Mouse (Mus musculus) midbrain, embryonic 10.5 days (tissue): Measurements from ENCODE around the gene Itih1. TPM values are rescaled to one million over a fixed set of nuclear protein-coding genes. Genes with fewer than 3 reads are reported as not detected.

Experiments
- DNase-seq: peaks from one replicate; pipeline ENCODE4 v3.0.0-alpha.2; 2017; ENCODE audit warnings: low spot score
- H3K27ac ChIP-seq: fragments of 300-500 bp; sonication (generic); replicated peaks from 2 replicates; pipeline ENCODE4 v1.5.1; 2016; ENCODE audit warnings: mild to moderate bottlenecking
- H3K27me3 ChIP-seq: fragments of 300-500 bp; sonication (generic); 2 replicates; pipeline ENCODE4 v1.6.1; 2016; ENCODE audit warnings: low read depth, mild to moderate bottlenecking; ENCODE audit not compliant: poor library complexity, severe bottlenecking
- H3K36me3 ChIP-seq: fragments of 300-500 bp; sonication (generic); 2 replicates; pipeline ENCODE4 v1.6.1; 2016; ENCODE audit warnings: mild to moderate bottlenecking, moderate library complexity
- H3K4me1 ChIP-seq: fragments of 300-500 bp; sonication (generic); 2 replicates; pipeline ENCODE4 v1.6.1; 2016
- H3K4me3 ChIP-seq: fragments of 300-500 bp; sonication (generic); 2 replicates; pipeline ENCODE4 v1.5.1; 2016; ENCODE audit warnings: mild to moderate bottlenecking, moderate library complexity
- H3K9me3 ChIP-seq: fragments of 300-500 bp; sonication (generic); replicated peaks from 2 replicates; pipeline ENCODE4 v1.6.1; 2016; ENCODE audit warnings: mild to moderate bottlenecking
- WGBS: fragments of 180-500 bp; shearing (Covaris S2); methylation state at CpG from one replicate; pipeline ENCODE4 v1.1.7; 2016; 5-methylcytosine and 5-hydroxymethylcytosine counted together
- polyA plus RNA-seq: library from polyadenylated mRNA; unstranded; fragments of >200 nt; fragmentation: Nextera tagmentation; extraction: Ambion mirVana; gene quantifications from 2 replicates; pipeline ENCODE4 v1.2.1, GENCODE M21; 2016

The Itih1 gene
- polyA plus RNA-seq, 1 experiment from 2014 or later = not detected

GRCm38 (mm10) chr14:30925492-30925891, 17.6 kb downstream of the Itih1 start:
- H3K4me1 ChIP-seq = peaks cover 14% of the 10 kb centered on the region
- no peak overlapping the region for H3K27ac ChIP-seq
- H3K4me3 ChIP-seq = no peak overlapping the region
- H3K36me3 ChIP-seq = no peaks in the 10 kb centered on the region
- H3K9me3 ChIP-seq = no peaks in the 10 kb centered on the region
- no peaks in the 10 kb centered on the region for H3K27me3 ChIP-seq
- WGBS = 94% methylated on average over 3 of the region's 3 CpGs
- DNase-seq = no peak

GRCm38 (mm10) chr14:30923375-30924105, 19.5 kb downstream of the Itih1 start, which contains the start of gene Itih3:
Itih3 (minus strand) TSS chr14:30923760.
- WGBS = 70% methylated on average over 6 of the region's 6 CpGs
- no peak for DNase-seq
- peaks cover 14% of the 10 kb centered on the region for H3K4me1 ChIP-seq
- no peaks in the 10 kb centered on the region for H3K27me3 ChIP-seq
- no peaks in the 10 kb centered on the region for H3K9me3 ChIP-seq
- H3K4me3 ChIP-seq = no peak within 1 kb of the TSS
- H3K36me3 ChIP-seq = no peaks in the 10 kb centered on the region
- H3K27ac ChIP-seq = peak within 1 kb of the TSS; percentile 64

GRCm38 (mm10) chr14:30922053-30922670, 20.9 kb downstream of the Itih1 start:
- no peaks in the 10 kb centered on the region for H3K9me3 ChIP-seq
- WGBS = 75% methylated on average over 8 of the region's 8 CpGs
- no peaks in the 10 kb centered on the region for H3K27me3 ChIP-seq
- H3K4me3 ChIP-seq = no peak overlapping the region
- peaks cover 14% of the 10 kb centered on the region for H3K4me1 ChIP-seq
- no peak for DNase-seq
- no peaks in the 10 kb centered on the region for H3K36me3 ChIP-seq
- H3K27ac ChIP-seq = peak overlapping the region; percentile 64

GRCm38 (mm10) chr14:30916516-30916915, 26.6 kb downstream of the Itih1 start:
- Histone ChIP-seq H3K9me3 (no peaks in the 10 kb centered on the region), H3K27me3 (no peaks in the 10 kb centered on the region), H3K36me3 (no peaks in the 10 kb centered on the region), H3K4me1 (no peaks in the 10 kb centered on the region), H3K4me3 (no peak overlapping the region), H3K27ac (no peak overlapping the region)
- 91% methylated on average over 1 of the region's 1 CpGs for WGBS
- no peak for DNase-seq

GRCm38 (mm10) chr14:30913404-30913803, 29.7 kb downstream of the Itih1 start:
- no peak overlapping the region for H3K4me3 ChIP-seq
- no peaks in the 10 kb centered on the region for H3K36me3 ChIP-seq
- no peak overlapping the region for H3K27ac ChIP-seq
- 88% methylated on average over 5 of the region's 5 CpGs for WGBS
- no peaks in the 10 kb centered on the region for H3K27me3 ChIP-seq
- no peaks in the 10 kb centered on the region for H3K4me1 ChIP-seq
- no peak for DNase-seq
- no peaks in the 10 kb centered on the region for H3K9me3 ChIP-seq

GRCm38 (mm10) chr14:30912641-30913040, 30.4 kb downstream of the Itih1 start:
- H3K27ac ChIP-seq = no peak overlapping the region
- no peaks in the 10 kb centered on the region for H3K27me3 ChIP-seq
- WGBS = 80% methylated on average over 8 of the region's 8 CpGs
- DNase-seq = no peak
- H3K4me1 ChIP-seq = no peaks in the 10 kb centered on the region
- no peak overlapping the region for H3K4me3 ChIP-seq
- H3K9me3 ChIP-seq = no peaks in the 10 kb centered on the region
- no peaks in the 10 kb centered on the region for H3K36me3 ChIP-seq

- Histone ChIP-seq H3K27me3 (no peaks in the 10 kb centered on the region), H3K4me3 (no peak overlapping the region), H3K9me3 (no peaks in the 10 kb centered on the region), H3K36me3 (no peaks in the 10 kb centered on the region), H3K4me1 (no peaks in the 10 kb centered on the region), H3K27ac (no peak overlapping the region)
- no peak for DNase-seq
- 90% methylated on average over 8 of the region's 8 CpGs for WGBS
Observed at GRCm38 (mm10) chr14:30911141-30911540, 31.9 kb downstream of the Itih1 start.

GRCm38 (mm10) chr14:30907814-30908265, 35.2 kb downstream of the Itih1 start:
- Histone ChIP-seq H3K9me3 (no peaks in the 10 kb centered on the region), H3K27ac (no peak overlapping the region), H3K4me1 (no peaks in the 10 kb centered on the region), H3K27me3 (no peaks in the 10 kb centered on the region), H3K36me3 (no peaks in the 10 kb centered on the region), H3K4me3 (no peak overlapping the region)
- DNase-seq = no peak
- WGBS = 86% methylated on average over 3 of the region's 3 CpGs

GRCm38 (mm10) chr14:30906001-30906400, 37.1 kb downstream of the Itih1 start:
- Histone ChIP-seq H3K4me1 (no peaks in the 10 kb centered on the region), H3K27ac (no peak overlapping the region), H3K36me3 (no peaks in the 10 kb centered on the region), H3K9me3 (no peaks in the 10 kb centered on the region), H3K27me3 (no peaks in the 10 kb centered on the region), H3K4me3 (no peak overlapping the region)
- WGBS = 88% methylated on average over 6 of the region's 6 CpGs
- no peak for DNase-seq

- no peaks in the 10 kb centered on the region for H3K27me3 ChIP-seq
- H3K27ac ChIP-seq = no peak overlapping the region
- H3K4me3 ChIP-seq = no peak overlapping the region
- H3K4me1 ChIP-seq = peaks cover 6% of the 10 kb centered on the region; the same call in 1 of the 2 replicates
- no peak for DNase-seq
- H3K36me3 ChIP-seq = no peaks in the 10 kb centered on the region
- peaks cover 8% of the 10 kb centered on the region; the same call in 1 of the 2 replicates for H3K9me3 ChIP-seq
- WGBS = 88% methylated on average over 8 of the region's 8 CpGs
Observed at GRCm38 (mm10) chr14:30904307-30904706, 38.8 kb downstream of the Itih1 start.

GRCm38 (mm10) chr14:30903036-30903435, 40.1 kb downstream of the Itih1 start:
- no peak for DNase-seq
- no peaks in the 10 kb centered on the region for H3K27me3 ChIP-seq
- whole genome bisulfite sequencing = 80% methylated on average over 3 of the region's 3 CpGs
- peaks cover 6% of the 10 kb centered on the region; the same call in 1 of the 2 replicates for H3K4me1 ChIP-seq
- H3K36me3 ChIP-seq = no peaks in the 10 kb centered on the region
- H3K4me3 ChIP-seq = no peak overlapping the region
- H3K9me3 ChIP-seq = peaks cover 11% of the 10 kb centered on the region; the same call in 1 of the 2 replicates
- no peak overlapping the region for H3K27ac ChIP-seq

- H3K27me3 ChIP-seq = no peaks in the 10 kb centered on the region
- 93% methylated on average over 5 of the region's 5 CpGs for WGBS
- H3K4me1 ChIP-seq = peaks cover 6% of the 10 kb centered on the region; the same call in 1 of the 2 replicates
- H3K27ac ChIP-seq = no peak overlapping the region
- no peak overlapping the region for H3K4me3 ChIP-seq
- no peak for DNase-seq
- no peaks in the 10 kb centered on the region for H3K36me3 ChIP-seq
- peaks cover 11% of the 10 kb centered on the region; the same call in 1 of the 2 replicates for H3K9me3 ChIP-seq
Observed at GRCm38 (mm10) chr14:30902628-30903027, 40.5 kb downstream of the Itih1 start.

- DNase-seq = no peak
- Histone ChIP-seq H3K4me1 (peaks cover 9% of the 10 kb centered on the region), H3K36me3 (no peaks in the 10 kb centered on the region), H3K27me3 (no peaks in the 10 kb centered on the region), H3K9me3 (peaks cover 11% of the 10 kb centered on the region; the same call in 1 of the 2 replicates), H3K4me3 (no peak overlapping the region), H3K27ac (no peak overlapping the region)
- WGBS = 42% methylated on average over 3 of the region's 3 CpGs
Observed at GRCm38 (mm10) chr14:30899972-30900371, 43.1 kb downstream of the Itih1 start.
